Mouse (Mus musculus) kidney, postnatal 4 days (tissue): ENCODE results near the gene Prickle3.

ENCODE experiments used
- DNase-seq, 2 experiments: peaks; one replicate each; pipeline ENCODE4 v3.0.0; 2021; ENCODE audit warnings: mixed read lengths in 2 of 2

Prickle3 gene

DNA sequence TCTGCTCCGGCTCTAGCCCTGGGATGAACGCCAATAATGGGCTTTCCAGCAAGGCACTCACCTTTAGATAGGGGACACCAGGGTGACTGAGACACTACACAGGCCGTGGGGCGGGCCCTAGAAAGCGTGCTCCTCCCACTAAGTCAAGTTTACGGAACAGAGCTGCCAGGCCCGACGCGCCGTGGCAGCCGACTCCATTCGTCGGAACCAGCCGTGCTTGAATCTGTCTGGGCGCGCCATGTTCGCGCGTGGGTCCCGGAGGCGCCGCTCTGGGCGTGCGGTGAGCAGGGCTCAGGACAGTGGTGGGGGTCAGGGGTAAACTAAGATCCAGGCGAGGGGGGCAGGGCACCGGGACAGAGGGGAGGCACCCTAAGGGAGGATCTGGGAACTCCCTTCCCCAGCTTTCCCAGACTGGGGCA lies at the start of gene Prickle3:
TSS of gene Prickle3 (plus strand) at position 40 of the 419 bp plus-strand sequence.
- DNase-seq: peak; percentile 65 to 76

DNA sequence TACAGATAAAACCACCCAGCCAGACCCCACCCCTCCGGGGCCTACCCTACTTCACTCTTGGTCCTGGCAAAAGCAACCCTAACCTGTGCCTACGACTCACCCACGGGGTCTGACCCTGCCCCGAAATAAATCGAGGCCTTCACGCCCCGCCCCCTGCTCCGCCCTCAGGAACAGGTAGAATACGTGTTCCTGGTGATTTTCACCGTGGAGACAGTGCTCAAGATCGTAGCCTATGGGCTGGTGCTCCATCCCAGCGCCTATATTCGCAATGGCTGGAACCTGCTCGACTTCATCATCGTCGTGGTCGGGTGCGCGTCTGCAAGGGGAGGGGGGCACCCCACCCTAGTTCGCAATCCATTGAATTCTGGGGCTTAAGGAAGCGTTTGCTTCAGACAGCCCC lies 47.0 kb upstream of the Prickle3 start:
- DNase-seq: no peak

DNA sequence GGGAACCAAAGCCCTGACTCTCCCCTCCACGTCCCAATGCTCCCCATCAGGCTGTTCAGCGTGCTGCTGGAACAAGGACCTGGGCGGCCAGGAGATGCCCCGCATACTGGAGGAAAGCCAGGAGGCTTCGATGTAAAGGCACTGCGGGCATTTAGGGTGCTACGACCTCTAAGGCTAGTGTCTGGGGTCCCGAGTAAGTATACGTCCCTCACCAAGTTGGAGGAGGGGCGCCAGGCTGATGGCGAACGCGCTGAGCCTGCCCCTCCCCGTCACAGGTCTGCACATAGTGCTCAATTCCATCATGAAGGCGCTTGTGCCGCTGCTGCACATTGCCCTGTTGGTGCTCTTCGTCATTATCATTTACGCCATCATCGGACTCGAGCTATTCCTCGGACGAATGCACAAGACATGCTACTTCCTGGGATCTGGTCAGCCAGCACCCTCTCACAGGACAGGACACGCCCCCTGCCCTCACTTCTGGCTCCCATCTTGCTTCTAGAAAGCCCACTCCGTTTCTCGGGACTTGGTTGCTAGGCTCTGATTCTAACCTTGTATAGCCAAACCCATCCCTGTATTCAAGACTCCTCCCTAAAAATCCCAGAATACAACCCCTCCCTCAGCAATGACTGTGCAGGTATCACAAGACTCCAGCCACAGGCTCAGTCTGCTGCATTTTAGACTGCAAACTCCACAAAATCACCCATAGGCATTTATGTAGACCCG lies 46.4 kb upstream of the Prickle3 start:
- DNase-seq: peak in 1 of 2 experiments; percentile 8

DNA sequence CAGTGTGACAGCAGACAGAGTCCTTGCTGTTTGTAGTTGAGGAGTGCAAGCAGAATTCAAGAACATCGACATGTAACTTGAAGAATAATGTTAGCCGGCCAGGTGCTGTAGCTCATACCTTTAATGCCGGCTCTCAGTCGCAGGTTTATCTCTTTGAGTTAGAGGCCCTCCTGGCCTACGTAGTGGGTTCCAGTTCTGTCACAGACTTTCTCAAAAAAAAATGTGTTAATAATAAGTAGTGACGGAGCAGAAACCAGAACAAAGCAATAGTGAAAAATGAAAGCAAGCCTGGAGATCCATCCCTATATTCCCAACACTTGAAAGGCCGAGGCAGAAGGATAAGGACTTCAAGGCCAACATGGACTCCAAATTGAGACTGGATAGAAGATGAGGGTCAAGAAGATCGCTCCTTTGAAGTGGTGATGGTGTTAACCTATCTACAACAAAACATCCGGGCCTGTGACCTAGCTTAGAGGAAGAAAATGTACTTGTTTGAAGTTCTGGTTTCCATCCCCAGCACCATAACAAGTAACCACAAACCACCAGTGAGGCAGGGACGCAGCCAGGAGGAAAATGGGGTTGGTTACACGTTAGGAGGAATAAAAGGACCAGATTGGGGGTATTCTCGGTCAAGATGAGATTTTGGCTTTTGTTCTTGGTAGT lies 39.0 kb upstream of the Prickle3 start:
- DNase-seq: no peak

DNA sequence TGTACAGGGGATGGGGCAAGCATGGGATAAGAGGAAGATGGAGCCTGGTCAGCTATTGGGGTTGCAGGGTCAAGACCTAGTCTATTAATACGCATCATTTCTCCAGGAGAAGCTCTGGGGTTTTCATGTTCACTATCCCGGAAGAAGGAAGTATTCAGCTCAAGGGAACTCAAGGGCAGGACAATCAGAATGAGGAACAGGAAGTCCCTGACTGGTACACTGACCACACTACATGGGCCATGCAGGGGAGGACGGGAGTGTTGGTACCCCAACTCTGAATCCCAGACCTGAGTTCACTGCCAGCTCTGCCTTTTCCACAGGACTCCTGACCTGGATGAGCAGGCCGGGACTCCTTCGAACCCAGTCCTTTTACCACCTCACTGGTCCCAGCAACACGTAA lies 24.5 kb upstream of the Prickle3 start:
- DNase-seq: no peak

DNA sequence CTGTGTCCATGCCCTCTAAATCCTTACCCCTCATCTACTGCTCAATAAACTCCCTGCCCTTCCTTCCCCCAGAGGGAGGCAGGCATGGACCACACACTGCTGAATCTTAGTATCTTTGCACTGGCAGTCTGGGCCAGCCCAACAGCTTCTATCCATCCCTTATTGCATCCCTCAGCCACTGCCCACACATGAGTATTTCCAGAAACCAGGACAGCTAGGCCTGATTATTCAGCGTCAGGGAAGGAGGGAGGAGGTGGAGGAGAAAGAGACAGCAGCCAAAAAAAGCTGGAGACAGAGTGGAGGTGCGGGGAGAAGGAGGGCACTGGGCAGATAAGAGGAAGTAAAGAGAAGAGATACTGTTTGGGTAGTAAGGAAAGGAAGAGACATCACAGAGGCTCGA lies 22.0 kb upstream of the Prickle3 start:
- no peak for DNase-seq

DNA sequence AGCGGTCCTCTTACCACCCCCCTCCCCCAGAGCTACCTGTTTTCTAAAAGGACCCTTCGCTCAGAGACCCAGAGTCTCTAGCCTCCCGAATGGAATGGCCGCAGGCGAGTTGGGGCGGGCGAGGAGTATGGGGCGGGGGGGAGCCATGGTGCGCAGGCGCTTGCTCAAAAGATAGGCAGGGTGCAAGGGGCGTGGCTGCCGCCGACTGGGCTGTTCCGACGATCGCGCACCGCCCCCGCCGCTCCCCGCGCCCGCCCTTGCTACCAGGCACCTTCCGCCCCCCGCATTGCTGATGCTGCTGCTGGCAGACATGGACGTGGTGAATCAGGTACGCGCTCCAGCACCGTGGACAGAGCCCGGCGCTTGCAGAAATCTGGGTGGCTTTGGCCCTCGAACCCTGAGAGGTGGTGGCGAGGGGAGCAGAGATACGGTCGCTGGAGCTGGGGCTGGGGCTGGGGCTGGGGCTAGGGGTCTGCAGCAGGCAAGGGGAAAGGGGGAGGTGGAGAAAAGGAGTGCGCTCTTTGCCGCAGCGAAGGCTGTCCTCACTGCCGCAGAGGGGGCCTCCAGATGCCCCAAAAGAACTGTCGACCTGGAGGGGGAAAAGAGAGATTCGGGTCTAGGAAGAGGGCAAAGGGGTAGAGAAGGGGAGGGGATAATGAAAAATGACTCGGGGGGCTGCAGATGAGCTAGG lies 18.5 kb upstream of the Prickle3 start, which contains the start of gene Syp:
TSS of gene Syp (plus strand) at position 71 of the 691 bp plus-strand sequence.
- DNase-seq: peak; percentile 86 to 89

DNA sequence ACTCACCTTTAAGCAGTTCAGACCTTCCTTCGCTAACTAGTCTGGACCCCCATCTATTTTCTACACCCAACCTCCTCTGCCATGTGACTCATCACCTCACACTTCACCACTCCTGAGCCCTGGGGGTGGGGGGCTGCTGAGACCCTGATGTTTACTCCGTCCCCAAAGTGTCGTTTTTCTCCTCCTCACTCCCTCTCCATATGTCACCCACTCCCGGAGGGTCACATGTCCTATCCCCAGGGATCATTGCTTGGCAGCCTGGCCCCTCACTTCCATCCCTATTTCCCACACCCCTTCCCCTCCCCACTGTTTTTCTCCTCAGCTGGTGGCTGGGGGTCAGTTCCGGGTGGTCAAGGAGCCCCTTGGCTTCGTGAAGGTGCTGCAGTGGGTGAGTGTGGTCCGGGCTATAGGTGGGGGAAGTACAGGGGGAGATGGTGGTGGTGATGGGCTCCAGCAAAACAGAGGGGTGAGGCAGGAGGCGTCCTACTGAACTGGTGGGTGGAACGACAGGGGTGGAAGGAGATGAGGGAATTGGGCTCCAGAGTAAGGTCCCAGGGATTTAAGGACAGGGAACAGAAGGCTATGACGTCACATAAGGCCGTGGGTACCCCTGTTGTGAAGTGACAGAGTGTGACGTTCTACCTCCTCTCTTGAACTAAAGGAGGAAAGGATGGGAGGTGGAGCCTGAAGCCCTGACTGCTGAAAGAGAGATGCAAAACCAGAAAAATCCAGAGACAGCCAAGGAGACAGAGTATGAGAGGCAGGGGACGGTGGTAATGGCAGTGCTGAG lies 17.3 kb upstream of the Prickle3 start:
- no peak for DNase-seq

DNA sequence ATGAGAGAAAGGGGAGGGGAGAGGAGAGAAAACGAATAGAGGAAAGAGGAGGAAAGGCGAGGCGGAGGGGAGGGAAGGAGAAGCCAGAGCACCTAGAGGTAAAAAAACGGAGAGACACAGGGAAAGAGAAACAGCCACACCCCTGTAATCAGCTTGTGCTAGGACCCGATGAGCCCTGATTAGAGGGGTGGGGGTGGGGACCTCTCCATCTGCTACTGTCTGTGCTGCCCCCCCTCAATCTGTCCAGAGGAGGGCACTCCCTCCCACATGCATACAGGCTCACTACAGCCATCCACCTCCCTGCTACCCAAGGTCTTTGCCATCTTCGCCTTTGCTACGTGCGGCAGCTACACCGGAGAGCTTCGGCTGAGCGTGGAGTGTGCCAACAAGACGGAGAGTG lies 16.3 kb upstream of the Prickle3 start:
- DNase-seq: no peak

DNA sequence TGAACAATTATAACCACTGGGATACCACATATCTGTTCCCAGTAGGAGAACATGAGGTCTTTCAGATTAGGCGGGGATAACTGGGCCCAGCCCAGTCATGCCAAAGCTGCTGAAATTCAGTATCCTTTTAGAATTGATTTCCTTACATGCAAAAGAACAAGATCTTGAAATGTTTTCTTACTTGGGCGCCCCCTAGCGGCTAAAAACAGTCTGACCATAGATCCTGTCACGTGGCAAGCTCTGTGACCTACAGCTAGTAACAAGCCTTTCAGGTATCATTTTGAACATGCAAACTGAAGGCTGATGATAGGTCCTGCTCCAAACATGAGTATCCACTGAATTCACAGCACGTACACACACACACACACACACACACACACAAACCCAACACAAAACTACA lies 11.7 kb upstream of the Prickle3 start:
- peak; percentile 85 to 86 for DNase-seq

DNA sequence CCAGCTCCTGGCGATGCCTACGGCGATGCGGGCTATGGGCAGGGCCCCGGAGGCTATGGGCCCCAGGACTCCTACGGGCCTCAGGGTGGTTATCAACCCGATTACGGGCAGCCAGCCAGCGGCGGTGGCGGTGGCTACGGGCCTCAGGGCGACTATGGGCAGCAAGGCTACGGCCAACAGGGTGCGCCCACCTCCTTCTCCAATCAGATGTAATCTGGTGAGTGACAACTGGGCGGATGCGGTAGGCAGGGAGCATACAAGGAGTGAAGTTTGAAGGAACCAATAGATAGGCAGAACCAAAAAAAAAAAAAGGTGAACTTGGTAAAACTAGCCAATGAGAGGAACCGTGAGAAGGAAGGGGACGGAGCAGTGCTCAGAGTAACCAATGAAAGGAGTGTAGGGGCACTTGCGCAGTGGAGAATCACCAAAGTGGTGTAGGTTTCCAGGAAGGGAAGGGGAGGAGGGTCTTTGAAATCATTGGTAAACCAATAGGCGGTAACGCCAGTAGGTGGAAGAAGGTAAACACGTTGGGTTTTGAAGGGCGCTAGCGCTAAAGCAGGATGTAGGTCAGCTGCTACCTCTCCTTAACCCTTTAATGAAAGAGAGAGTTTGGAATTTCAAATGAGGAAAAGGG lies 8.3 kb upstream of the Prickle3 start:
- DNase-seq: peak; percentile 83 to 89

DNA sequence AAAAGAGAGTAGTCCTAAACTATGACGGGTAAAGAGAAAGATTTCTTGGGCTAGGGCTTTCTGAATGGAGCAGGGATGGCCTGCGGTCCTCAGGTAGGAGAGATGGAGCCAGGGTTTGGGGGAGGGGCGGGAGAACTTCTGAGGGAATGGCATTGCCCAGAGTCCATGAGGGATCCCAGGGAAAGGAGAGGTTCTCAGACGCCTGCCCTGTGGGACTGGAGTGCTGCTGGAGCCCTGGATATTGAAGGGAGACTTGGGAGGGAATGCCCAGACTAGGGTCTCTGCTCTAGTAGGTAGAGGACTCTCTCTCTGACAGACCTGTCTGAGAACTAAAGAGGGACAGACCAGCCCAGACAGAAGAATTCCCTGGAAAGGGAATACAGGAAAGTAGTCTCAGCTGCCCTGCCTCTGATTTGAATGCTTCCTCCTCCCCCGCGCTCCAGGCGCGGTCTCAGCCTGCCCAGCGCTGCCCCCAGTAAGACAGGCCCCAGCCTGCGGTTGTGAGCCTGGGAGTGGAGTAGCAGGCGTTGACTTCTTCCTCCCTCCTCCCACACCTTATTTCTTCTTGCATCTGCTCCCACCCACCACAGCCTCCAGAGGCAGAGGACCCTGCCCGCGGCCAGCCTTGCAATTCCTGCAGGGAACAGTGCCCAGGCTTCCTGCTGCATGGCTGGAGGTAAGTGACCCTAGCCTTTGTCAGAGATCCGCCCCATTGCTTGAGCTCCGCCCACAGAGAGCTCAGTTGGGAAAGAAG lies 1.1 kb downstream of the Prickle3 start:
- peak; percentile 73 to 77 for DNase-seq

DNA sequence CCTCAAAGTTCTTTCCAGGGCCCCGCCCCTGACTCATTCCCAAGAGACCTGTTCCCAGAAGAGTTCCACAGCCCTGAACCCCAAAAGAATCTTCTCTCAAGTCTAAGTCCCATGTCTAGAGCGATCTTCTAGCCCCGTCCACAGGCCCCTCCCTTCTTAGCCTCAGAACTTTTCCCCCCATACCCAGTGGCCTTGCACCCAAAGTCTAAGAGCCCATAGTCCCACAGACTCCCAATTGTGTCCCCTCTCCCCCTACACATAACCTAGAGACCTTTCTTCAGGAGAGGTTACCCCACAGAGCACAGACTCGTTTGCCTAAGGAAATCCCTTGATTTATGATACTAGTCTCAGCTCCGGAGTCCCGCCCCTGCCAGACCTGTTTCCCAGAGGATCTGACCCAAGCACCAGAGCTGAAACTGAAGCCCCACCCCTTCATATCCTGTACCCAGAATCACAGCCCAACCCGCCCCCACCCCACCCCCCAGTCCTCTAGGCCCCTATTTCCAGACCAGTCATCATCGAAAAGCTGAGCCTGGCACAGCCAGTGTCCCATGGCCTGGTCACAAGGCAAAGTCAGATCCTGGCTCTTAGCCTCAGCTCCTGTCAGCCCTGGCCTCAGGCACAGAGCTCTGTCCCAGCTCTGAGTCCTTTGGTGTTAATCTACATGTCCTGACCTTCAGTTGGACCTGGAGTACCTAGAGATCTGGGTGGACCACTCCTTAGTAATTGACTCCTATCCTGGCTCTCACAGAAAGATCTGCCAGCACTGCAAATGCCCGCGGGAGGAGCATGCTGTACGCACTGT lies 1.9 kb downstream of the Prickle3 start:
- peak; percentile 39 to 44 for DNase-seq

DNA sequence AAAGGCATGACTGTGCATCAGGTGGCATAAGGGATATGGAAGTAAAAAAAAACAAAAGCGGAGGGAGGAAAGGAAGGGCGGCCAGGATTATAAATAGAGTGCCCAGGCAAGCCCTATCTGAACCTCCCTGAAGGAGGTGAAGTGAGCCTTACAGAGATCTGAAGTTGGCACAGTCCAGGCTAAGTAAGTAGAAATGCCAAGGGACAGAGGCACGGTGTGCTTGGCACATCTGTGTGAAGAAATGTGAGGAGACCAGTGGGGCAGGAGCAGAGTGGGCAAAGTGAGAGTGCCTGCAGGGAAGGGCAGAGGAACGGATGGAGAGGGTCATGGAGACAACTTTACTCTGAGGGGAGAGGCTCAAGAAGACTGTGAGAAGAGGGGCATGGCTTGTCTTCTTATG lies 4.0 kb downstream of the Prickle3 start:
- no peak for DNase-seq

DNA sequence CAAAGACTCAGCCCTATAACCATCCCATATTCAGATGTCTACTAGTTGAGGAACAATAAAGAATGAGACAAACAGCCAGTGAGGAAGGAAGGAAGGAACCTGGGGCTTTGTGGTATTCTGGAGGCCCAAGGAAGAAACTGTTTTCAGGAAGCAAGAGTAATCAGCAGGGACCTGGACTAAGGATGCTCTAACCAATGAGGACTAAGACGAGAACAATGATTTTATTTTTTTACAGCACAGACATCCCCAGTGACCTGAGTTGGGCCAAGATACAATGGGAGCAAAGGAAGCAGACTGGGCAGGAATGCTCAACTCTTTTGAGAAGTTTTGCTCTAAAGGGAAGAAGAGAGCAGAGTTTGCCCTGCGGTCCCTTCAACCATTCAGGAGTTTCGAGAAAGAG lies 5.9 kb downstream of the Prickle3 start:
- DNase-seq: no peak

DNA sequence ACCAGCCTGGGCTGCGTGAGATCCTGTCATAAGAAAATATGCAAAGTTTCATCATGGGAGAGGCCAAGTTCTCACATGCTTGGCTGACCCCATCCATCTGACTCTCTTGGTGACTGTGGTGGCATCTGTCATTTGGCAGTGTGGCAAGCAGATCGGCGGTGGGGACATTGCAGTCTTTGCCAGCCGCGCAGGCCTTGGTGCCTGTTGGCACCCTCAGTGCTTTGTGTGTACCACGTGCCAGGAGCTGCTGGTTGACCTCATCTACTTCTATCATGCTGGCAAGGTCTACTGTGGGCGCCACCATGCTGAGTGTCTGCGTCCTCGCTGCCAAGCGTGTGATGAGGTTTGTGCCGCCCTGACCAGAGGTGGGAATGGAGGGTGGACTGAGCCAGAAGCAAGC lies 7.7 kb downstream of the Prickle3 start:
- no peak for DNase-seq

DNA sequence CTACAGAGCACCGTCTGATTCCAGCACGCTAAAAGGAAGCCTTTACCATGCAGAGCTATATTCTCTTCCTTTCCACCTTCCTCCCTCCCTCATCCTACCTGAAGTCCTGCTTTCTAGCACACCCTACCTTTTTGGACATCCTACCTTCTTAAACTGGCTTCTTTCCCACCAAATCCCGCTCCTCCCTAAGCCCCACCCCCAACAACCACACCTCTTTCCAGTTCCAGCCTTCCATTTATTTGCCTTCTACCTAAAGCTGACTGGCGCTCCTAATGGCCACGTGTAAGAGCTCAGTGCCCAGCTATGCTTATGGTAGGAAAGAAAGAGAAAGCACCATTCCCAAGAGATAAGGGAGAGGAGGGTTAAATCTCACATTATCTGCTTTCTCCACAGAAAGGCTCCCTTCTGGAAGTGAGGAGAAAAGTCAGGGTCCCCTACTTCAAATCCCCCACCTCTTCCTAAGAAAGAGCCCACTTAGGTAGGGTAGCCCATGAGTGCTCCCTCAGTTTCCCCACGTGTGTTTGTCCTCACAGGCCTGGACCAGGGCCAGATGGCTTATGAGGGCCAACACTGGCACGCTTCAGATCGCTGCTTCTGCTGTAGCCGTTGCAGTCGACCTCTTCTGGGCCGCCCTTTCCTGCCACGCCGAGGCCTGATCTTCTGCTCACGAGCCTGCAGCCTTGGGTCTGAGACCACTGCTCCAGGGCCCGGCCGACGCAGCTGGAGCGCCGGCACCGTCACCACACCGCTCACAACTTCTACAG lies 8.9 kb downstream of the Prickle3 start:
- DNase-seq: no peak

DNA sequence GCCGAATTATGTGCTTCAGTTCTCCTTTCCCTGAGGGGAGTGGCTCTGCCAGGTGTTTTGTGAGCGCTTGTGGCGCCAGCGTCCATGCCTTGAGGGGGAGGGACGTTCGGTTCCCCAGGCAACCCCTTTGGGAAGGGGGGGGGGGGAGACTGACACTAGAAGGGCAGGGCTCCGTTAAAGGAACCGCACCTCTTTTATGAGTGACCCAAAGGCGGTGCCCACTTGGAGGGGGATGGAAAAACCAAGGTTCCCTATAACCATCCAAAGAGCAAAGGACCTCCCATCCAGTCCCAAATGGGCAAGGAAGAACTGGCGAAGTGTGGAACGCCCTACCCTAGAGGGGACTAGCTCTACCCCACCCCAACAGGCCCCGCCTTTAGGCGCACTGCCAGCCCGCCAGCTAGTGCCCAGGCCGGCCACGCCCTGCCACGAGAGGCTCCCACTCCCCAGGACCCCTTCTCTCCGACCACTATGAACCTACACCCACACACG lies 13.4 kb downstream of the Prickle3 start:
- peak; percentile 75 to 83 for DNase-seq

DNA sequence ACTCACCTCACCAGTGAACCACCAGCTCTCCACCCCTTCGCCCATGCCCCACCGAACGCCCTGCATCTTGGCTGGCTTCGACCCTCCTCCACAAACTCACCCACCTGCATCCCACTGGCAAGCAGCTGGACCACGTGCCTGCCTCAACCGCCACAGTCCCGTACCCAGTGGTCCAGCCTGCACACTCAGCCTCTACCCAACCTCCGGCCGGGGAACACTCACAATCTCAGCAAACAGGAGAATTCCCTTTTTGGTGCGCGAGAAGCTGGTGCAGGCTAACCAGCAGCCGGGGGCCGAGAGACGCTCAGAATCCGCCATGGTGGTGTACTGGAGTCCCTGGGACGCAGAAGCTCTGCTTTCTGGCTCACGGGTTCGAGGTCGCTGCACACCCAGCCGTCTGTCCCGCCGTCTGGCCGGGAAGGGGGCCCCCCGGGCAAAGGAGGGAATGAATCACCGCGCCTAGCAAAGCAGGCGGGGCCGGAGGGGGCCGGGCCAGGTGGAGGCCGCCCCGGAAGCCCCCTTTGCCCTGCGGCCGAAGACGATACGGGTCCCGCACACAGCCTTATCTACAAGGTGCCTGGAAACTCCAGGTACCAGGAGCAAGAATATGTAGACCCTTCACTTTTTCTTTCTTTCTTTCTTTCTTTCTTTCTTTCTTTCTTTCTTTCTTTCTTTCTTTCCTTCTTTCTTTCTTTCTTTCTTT lies 14.0 kb downstream of the Prickle3 start, which contains the start of gene Plp2:
TSS of gene Plp2 (minus strand) at position 470 of the 703 bp plus-strand sequence.
- peak; percentile 56 to 70 for DNase-seq
